Mouse (Mus musculus): Measurements from ENCODE around the gene Hist1h3i.

GRCm38 (mm10) chr13:21784311-21784710, 1.1 kb upstream of the Hist1h3i start:
- TF ChIP-seq CTCF (IDR thresholded peaks at IDR 0.05; ENCODE audit: extremely low read depth, insufficient read length, insufficient replicate concordance, low read depth, low read length) (no peak), POLR2A (IDR thresholded peaks at IDR 0.05; ENCODE audit: low read depth, low read length) (no peak)

Data from small intestine, adult 2 months (tissue).